Mouse (Mus musculus): ENCODE measurements around the gene Lipo2. TPM values are rescaled to one million over a fixed set of nuclear protein-coding genes. Genes with fewer than 3 reads are reported as not detected.
"Not testable (repeated sequence)": the region's sequence is repeated elsewhere in the genome, so short reads cannot be mapped to it uniquely, and the experiment has no call there.

The Lipo2 gene
- polyA plus RNA-seq (2014; fragmentation: Nextera tagmentation; extraction: Ambion mirVana): 0.66 and 0.70 TPM in 2 replicates

DNA sequence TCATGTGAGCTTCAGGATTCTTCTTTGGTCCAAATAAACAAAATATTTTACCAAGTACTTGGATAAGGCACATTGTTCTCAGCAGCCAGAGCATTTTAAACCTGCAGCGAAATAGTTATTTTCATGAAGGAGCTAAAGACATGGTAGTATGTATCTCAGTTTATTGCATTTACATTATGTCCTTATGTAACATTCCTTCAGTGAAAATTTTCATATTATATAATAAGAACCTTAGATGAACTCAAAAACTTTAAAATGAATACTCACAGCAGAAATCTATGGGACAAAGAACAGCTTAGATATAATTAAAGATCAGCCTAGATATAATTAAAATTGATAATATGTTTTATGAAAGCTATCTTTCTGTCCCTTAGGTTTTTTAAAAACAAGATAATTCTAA lies at the start of gene Lipo2:
Lipo2 (minus strand) TSS at position 101 of the 400 bp plus-strand sequence.
- 91% methylated on average over 1 of the region's 1 CpGs for WGBS
- H3K4me1 ChIP-seq (ENCODE audit: control insufficient read depth in 2 of 2, insufficient read depth in 2 of 2, low read length in 2 of 2); H3K4me3 ChIP-seq (ENCODE audit: control insufficient read depth in 1 of 2, insufficient read depth in 1 of 2, low read depth in 1 of 2, low read length in 2 of 2); ATAC-seq (ENCODE audit: insufficient number of reproducible peaks, insufficient read depth, low FRiP score, low read depth); H3K36me3 ChIP-seq (ENCODE audit: control insufficient read depth, insufficient read depth, low read length); H3K4me2 ChIP-seq (ENCODE audit: low read length); H3K9me3 ChIP-seq (ENCODE audit: control insufficient read depth, low read length); H3K27ac ChIP-seq (replicated peaks in 1 of 2; ENCODE audit: control insufficient read depth in 1 of 2, insufficient read depth in 1 of 2, low read depth in 2 of 2, low read length in 2 of 2); H3K27me3 ChIP-seq (ENCODE audit: control insufficient read depth, insufficient read depth, low read length); H3K9ac ChIP-seq (ENCODE audit: low read length): not testable (repeated sequence)

DNA sequence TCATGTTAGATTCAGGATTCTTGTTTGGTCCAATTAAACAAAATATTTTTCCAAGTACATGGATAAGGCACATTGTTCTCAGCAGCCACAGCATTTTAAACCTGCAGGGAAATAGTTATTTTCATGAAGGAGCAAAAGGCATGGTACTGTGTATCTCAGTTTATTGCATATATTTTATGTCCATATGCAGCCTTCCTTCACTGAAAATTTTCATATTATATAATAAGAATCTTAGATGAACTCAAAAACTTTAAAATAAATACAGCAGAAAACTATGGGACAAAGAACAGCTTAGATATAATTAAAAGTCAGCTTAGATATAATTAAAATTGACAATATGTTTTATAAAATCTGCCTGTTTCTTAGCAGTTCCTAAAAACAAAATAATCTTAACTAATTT lies 36.2 kb upstream of the Lipo2 start, which contains the start of gene Lipo1:
Lipo1 (minus strand) TSS at position 101 of the 400 bp plus-strand sequence.
- H3K9ac ChIP-seq (ENCODE audit: low read length); H3K4me1 ChIP-seq (ENCODE audit: control insufficient read depth in 2 of 2, insufficient read depth in 2 of 2, low read length in 2 of 2); H3K36me3 ChIP-seq (ENCODE audit: control insufficient read depth, insufficient read depth, low read length); H3K27me3 ChIP-seq (ENCODE audit: control insufficient read depth, insufficient read depth, low read length); ATAC-seq (ENCODE audit: insufficient number of reproducible peaks, insufficient read depth, low FRiP score, low read depth); H3K4me3 ChIP-seq (ENCODE audit: control insufficient read depth in 1 of 2, insufficient read depth in 1 of 2, low read depth in 1 of 2, low read length in 2 of 2); H3K4me2 ChIP-seq (ENCODE audit: low read length); H3K27ac ChIP-seq (replicated peaks in 1 of 2; ENCODE audit: control insufficient read depth in 1 of 2, insufficient read depth in 1 of 2, low read depth in 2 of 2, low read length in 2 of 2); H3K9me3 ChIP-seq (ENCODE audit: control insufficient read depth, low read length): not testable (repeated sequence)

DNA sequence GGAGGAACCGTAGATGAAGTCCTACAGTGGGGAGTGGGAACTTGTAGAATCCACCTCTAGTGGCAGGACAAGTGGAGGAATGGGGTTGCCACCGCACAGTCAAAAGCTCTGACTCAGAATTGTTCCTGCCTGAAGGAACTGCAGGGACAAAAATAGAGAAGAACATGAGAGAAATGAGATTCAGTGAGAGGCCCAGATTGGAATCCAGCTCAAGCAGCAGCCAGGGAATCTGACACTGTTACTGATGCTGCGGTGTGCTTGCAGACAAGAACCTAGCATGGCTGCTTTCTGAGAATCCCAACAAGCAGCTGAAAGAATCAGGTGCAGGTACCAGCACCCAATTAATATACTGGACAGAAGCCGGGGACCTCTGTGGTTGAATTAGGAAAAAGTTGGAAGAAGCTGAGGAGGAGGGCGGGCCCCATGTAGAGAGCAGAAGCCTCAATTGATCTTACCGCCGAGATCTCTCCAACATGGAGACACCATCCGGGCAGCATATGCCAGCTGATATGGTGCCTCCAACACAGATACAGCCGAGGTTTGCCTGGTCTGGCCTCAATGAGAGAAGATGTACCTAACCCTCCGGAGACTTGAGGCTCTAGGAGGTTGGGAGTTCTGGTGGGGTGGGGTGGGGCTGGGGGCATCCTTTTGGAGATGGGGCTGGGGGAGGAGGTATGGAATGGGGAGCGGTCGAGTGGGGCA lies 35.6 kb upstream of the Lipo2 start:
- no peak overlapping the region for H3K4me2 ChIP-seq (ENCODE audit: low read length)
- H3K27me3 ChIP-seq (ENCODE audit: control insufficient read depth, insufficient read depth, low read length): no peaks in the 10 kb centered on the region
- 77% methylated on average over 12 of the region's 12 CpGs for WGBS
- H3K27ac ChIP-seq (replicated peaks in 1 of 2; ENCODE audit: control insufficient read depth in 1 of 2, insufficient read depth in 1 of 2, low read depth in 2 of 2, low read length in 2 of 2): no peak overlapping the region
- no peaks in the 10 kb centered on the region for H3K4me1 ChIP-seq (ENCODE audit: control insufficient read depth in 2 of 2, insufficient read depth in 2 of 2, low read length in 2 of 2)
- H3K36me3 ChIP-seq (ENCODE audit: control insufficient read depth, insufficient read depth, low read length): no peaks in the 10 kb centered on the region
- no peak for ATAC-seq (ENCODE audit: insufficient number of reproducible peaks, insufficient read depth, low FRiP score, low read depth)
- no peak overlapping the region for H3K4me3 ChIP-seq (ENCODE audit: control insufficient read depth in 1 of 2, insufficient read depth in 1 of 2, low read depth in 1 of 2, low read length in 2 of 2)
- H3K9me3 ChIP-seq (ENCODE audit: control insufficient read depth, low read length): no peaks in the 10 kb centered on the region
- H3K9ac ChIP-seq (ENCODE audit: low read length): no peak overlapping the region

DNA sequence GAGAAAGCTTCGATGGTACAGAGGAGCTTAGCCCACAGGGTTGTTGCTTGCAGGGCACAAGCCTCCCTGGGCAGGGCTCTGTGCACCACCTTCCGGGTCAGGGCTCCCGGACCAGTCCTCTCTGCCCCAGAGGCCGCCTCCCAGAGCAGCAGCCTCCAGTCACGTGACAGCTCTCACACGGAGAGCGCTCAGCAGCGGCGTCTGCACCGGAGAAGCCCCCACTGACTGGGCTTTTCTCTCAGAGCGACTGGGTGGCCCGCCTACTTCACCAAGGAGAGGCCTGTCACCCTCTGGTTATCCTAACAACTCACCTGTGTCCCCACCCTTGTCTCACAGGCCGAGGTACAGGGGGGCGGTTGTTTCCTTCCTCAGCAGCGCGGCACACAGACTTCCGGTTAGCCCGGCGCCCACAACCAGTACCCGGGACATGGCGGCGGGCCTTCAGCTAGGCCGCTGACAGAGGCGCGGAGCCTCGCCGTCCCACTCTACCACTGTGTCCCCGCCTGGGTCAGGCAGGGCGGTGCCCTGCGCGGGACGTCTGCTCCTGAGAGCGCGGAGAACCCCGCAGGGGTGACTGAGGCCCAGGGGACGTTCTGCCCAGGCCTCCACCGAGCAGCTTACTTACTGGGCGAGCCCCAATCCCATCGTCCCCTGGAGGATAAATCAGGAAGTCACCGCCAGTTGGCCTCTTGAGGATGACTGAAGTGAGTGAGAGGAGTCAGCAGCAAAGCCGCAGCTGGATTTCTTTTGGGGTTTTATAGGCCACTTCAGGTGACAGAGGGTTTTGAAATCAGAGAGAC lies 10.3 kb upstream of the Lipo2 start, which contains the start of gene Lipo3:
Lipo3 (minus strand) TSS at position 665 of the 800 bp plus-strand sequence.
- not testable (repeated sequence) for H3K36me3 ChIP-seq (ENCODE audit: control insufficient read depth, insufficient read depth, low read length); H3K9ac ChIP-seq (ENCODE audit: low read length); H3K4me1 ChIP-seq (ENCODE audit: control insufficient read depth in 2 of 2, insufficient read depth in 2 of 2, low read length in 2 of 2); H3K27ac ChIP-seq (replicated peaks in 1 of 2; ENCODE audit: control insufficient read depth in 1 of 2, insufficient read depth in 1 of 2, low read depth in 2 of 2, low read length in 2 of 2); H3K9me3 ChIP-seq (ENCODE audit: control insufficient read depth, low read length); H3K27me3 ChIP-seq (ENCODE audit: control insufficient read depth, insufficient read depth, low read length)
- 21% methylated on average over 11 of the region's 41 CpGs for WGBS
- Histone ChIP-seq H3K4me3 (ENCODE audit: control insufficient read depth in 1 of 2, insufficient read depth in 1 of 2, low read depth in 1 of 2, low read length in 2 of 2) (peak within 1 kb of the TSS; percentile 9 to 20; a peak in 3 of 4 replicates), H3K4me2 (ENCODE audit: low read length) (peak within 1 kb of the TSS; percentile 49)
- peak; percentile 61 for ATAC-seq (ENCODE audit: insufficient number of reproducible peaks, insufficient read depth, low FRiP score, low read depth)

Other genes starting within 250 kb of the Lipo2 start
- gene Lipo4, start 233.6 kb downstream of the Lipo2 start, polyA plus RNA-seq (2014; fragmentation: Nextera tagmentation; extraction: Ambion mirVana): not detected in 2 replicates
- gene Gm8978, start 126.1 kb downstream of the Lipo2 start, polyA plus RNA-seq (2014; fragmentation: Nextera tagmentation; extraction: Ambion mirVana): not detected in 2 replicates
- 15.9 and 17.0 TPM in 2 replicates for gene Lipo3, start 10.6 kb upstream of the Lipo2 start, polyA plus RNA-seq (2014; fragmentation: Nextera tagmentation; extraction: Ambion mirVana)
- gene Lipo1, start 36.1 kb upstream of the Lipo2 start, polyA plus RNA-seq (2014; fragmentation: Nextera tagmentation; extraction: Ambion mirVana): not detected in 2 replicates
- 0.19 TPM in 1 of 2 replicates, not detected in the other for gene Lipf, start 209.8 kb upstream of the Lipo2 start, polyA plus RNA-seq (2014; fragmentation: Nextera tagmentation; extraction: Ambion mirVana)

All from heart, embryonic 14.5 days (tissue).